Mouse (Mus musculus) liver, embryonic 16.5 days (tissue): Measurements from ENCODE around the gene Gps1. TPM values are rescaled to one million over a fixed set of nuclear protein-coding genes. Genes with fewer than 3 reads are reported as not detected.
"Not testable (repeated sequence)": the region's sequence is repeated elsewhere in the genome, so short reads cannot be mapped to it uniquely, and the experiment has no call there.

Experiments
- ATAC-seq: fragments of 200-750 bp; cut with Nextera tagmentation; 2 replicates; pipeline ENCODE4 v1.8.0; 2017; ENCODE audit warnings: low read depth, mild to moderate bottlenecking, moderate number of reproducible peaks, moderate library complexity
- H3K27ac ChIP-seq: fragments of 300-500 bp; sonication (generic); 2 replicates; pipeline ENCODE4 v1.5.1; 2014; ENCODE audit warnings: mild to moderate bottlenecking, low read length
- H3K27me3 ChIP-seq: fragments of 300-500 bp; sonication (generic); 2 replicates; pipeline ENCODE4 v1.6.1; 2014; ENCODE audit warnings: low read depth, low read length, mixed read lengths; ENCODE audit not compliant: control insufficient read depth, insufficient read depth
- H3K36me3 ChIP-seq: fragments of 300-500 bp; sonication (generic); 2 replicates; pipeline ENCODE4 v1.6.1; 2014; ENCODE audit warnings: mild to moderate bottlenecking; ENCODE audit not compliant: control insufficient read depth, insufficient read depth
- H3K4me1 ChIP-seq: fragments of 300-500 bp; sonication (generic); 2 replicates; pipeline ENCODE4 v1.6.1; 2014; ENCODE audit warnings: low read depth, low read length, mixed read lengths; ENCODE audit not compliant: control insufficient read depth
- H3K4me2 ChIP-seq: fragments of 300-500 bp; sonication (generic); 2 replicates; pipeline ENCODE4 v1.6.1; 2014; ENCODE audit warnings: low read depth, low read length, mixed read lengths
- H3K4me3 ChIP-seq: fragments of 300-500 bp; sonication (generic); 2 replicates; pipeline ENCODE4 v1.5.1; 2014; ENCODE audit warnings: low read depth, mild to moderate bottlenecking, low read length
- H3K9ac ChIP-seq: fragments of 300-500 bp; sonication (generic); 2 replicates; pipeline ENCODE4 v1.6.1; 2014; ENCODE audit warnings: low read depth, low read length
- H3K9me3 ChIP-seq: fragments of 300-500 bp; sonication (generic); replicated peaks from 2 replicates; pipeline ENCODE4 v1.6.1; 2016; ENCODE audit warnings: low read length; ENCODE audit not compliant: control insufficient read depth
- WGBS: fragments of 180-500 bp; shearing (Covaris S2); extraction: QIAGEN DNeasy Blood & Tissue Kit; methylation state at CpG from one replicate; pipeline ENCODE4 v1.1.7; 2014; ENCODE audit not compliant: insufficient replicate concordance; 5-methylcytosine and 5-hydroxymethylcytosine counted together
- polyA plus RNA-seq: library from polyadenylated mRNA; unstranded; fragments of >200 nt; fragmentation: Nextera tagmentation; extraction: Ambion mirVana; gene quantifications from 2 replicates; pipeline ENCODE4 v1.2.1, GENCODE M21; 2015

Gene Gps1
- polyA plus RNA-seq, 1 experiment from 2014 or later: 61.6 TPM

DNA sequence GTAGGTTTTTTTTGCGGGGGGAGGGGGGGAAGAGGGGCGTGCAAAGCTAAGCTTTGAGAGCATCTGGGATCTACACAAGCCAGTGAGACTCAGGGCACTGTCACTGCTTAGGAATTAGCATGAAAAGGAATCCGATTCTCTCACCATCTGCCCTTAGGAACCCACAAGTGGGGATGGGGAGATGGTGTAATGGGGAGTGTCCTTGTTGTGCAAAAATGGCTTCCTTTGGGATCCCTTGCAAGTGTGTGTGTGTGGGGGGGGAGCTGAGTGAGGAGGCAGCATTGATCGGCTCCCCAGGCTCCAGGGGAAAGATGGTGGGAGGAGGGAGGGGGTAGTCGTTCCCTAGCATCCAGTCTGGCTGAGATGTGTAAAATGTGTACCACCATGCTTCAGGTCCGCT, 6.9 kb upstream of the Gps1 start:
- Histone ChIP-seq H3K36me3 (no peaks in the 10 kb centered on the region), H3K9ac (no peak overlapping the region), H3K4me1 (no peaks in the 10 kb centered on the region), H3K4me2 (no peak overlapping the region), H3K9me3 (no peaks in the 10 kb centered on the region), H3K4me3 (no peak overlapping the region), H3K27me3 (no peaks in the 10 kb centered on the region), H3K27ac (no peak overlapping the region)
- ATAC-seq: no peak
- WGBS: 40% methylated on average over 6 of the region's 6 CpGs

DNA sequence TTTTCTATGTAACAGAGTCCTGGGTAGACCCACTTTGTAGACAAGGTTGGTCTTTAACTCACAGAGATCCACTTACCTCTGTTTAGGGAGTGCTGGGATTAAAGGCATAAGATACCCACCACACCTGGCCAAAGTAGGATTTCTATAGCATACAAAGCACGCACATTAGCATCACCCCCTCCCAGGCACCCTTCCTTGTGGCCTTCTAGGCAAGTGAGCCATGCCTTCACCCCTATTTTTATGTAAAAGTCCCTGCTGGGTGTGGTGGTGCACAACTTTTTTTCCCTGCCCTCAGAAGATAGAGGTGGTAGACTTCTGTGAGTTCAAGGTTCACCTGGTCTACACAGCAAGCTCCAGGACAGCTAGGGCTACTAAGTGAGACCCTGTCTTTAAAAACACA, 4.2 kb upstream of the Gps1 start:
- no peak overlapping the region for H3K27ac ChIP-seq
- H3K4me1 ChIP-seq: peaks cover 10% of the 10 kb centered on the region
- H3K36me3 ChIP-seq: no peaks in the 10 kb centered on the region
- no peak overlapping the region for H3K9ac ChIP-seq
- H3K9me3 ChIP-seq: no peaks in the 10 kb centered on the region
- 78% methylated on average over 1 of the region's 1 CpGs for WGBS
- no peak for ATAC-seq
- H3K4me2 ChIP-seq: no peak overlapping the region
- no peak overlapping the region for H3K4me3 ChIP-seq
- H3K27me3 ChIP-seq: no peaks in the 10 kb centered on the region

DNA sequence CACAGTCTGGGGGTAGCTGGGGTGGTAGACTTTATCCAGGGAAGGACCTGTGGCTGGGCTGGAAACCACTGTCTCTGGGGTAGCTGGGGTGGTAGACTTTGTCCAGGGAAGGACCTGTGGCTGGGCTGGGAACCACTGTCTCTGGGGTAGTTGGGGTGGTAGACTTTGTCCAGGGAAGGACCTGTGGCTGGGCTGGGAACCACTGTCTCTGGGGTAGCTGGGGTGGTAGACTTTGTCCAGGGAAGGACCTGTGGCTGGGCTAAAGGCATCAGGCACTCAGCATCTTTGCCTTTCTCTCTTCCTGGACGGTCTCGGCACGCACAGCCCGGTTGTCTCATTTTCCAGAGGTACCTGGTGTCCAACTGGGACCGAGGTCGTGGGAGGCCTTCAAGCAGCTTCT, 2.7 kb upstream of the Gps1 start:
- not testable (repeated sequence) for H3K27ac ChIP-seq, H3K4me2 ChIP-seq, H3K4me3 ChIP-seq, H3K36me3 ChIP-seq, ATAC-seq, H3K27me3 ChIP-seq, H3K9me3 ChIP-seq, H3K9ac ChIP-seq
- 88% methylated on average over 6 of the region's 6 CpGs for WGBS
- peaks cover 19% of the 10 kb centered on the region for H3K4me1 ChIP-seq

DNA sequence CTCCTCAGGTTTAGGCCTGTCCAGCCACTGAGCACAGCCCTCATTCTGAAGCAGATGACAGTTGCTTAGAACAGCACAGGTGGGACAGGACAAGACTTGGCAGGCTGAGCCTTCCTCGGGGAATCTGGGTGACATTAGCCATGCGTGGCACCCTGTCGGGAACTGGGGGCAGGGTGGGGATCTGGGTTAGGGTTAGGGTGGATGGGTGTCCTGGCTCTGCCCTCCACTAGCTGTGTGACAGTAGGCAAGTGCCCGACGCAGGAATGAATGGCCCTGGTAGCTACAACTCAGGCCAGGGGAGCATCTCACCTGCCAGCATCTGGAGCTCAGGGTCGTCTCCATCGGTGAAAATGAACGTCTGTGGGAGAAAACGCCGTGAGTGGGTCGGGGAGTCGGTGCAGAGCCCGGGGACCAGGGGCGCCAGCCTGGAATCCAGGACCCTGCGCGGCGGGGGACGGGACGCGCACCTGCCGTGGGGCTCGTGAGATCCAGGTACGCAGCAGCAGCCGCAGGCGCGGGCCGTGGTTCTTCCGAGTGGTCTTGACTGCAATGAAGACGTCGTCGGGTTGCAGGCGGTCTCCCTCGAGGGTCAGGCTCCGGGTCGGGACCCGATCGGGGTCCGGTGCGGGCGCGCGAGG, 527 bp upstream of the Gps1 start:
- Histone ChIP-seq H3K27ac (peak overlapping the region; percentile 78), H3K9ac (peak overlapping the region; percentile 95), H3K4me1 (peaks cover 19% of the 10 kb centered on the region), H3K27me3 (no peaks in the 10 kb centered on the region), H3K9me3 (no peaks in the 10 kb centered on the region), H3K4me2 (peak overlapping the region; percentile 99), H3K36me3 (peaks cover 7% of the 10 kb centered on the region), H3K4me3 (peak overlapping the region; percentile 87)
- ATAC-seq: no peak
- WGBS: 3% methylated on average over 42 of the region's 42 CpGs

DNA sequence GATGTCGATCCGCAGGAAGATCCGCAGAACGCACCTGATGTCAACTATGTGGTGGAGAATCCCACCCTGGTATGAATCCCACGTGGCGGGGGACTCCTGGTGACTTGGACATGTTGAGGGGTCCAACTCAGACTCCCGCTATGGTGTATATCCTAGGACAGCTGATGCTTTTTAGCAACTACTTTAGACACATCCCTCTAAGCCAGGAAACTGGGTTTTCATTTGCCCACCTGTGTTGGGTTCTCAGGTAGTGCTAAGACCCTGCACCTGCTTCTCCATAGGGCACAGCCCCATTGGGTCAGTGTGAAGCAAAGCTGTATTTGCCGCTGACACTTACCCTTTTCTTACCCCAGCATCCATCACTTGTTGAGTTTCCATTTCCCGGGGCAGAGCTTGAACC, 1.1 kb downstream of the Gps1 start:
- H3K4me3 ChIP-seq: peak overlapping the region; percentile 87
- peaks cover 19% of the 10 kb centered on the region for H3K4me1 ChIP-seq
- H3K9me3 ChIP-seq: no peaks in the 10 kb centered on the region
- no peak overlapping the region; the same call in 1 of the 2 replicates for H3K27ac ChIP-seq
- WGBS: 31% methylated on average over 9 of the region's 9 CpGs
- H3K4me2 ChIP-seq: peak overlapping the region; percentile 99
- ATAC-seq: no peak
- H3K9ac ChIP-seq: peak overlapping the region; percentile 95
- no peaks in the 10 kb centered on the region for H3K27me3 ChIP-seq
- H3K36me3 ChIP-seq: peaks cover 20% of the 10 kb centered on the region

DNA sequence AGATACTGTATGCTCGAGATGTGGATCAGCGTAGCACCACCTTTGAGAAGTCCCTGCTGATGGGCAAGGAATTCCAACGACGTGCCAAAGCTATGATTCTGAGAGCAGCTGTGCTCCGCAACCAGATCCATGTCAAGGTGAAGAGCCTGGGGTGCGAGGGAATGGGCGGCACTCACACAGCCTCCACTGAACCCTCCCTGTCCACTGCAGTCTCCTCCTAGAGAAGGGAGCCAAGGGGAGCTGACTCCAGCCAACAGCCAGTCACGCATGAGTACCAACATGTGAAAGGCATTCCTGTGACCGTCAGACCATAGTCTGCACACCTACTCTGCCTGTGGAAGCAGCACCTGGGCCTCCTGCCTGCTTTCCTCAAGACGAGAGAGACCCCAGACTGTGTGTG, 4.4 kb downstream of the Gps1 start:
- not testable (repeated sequence) for H3K27ac ChIP-seq, H3K4me2 ChIP-seq, ATAC-seq, H3K9me3 ChIP-seq, H3K4me3 ChIP-seq, H3K27me3 ChIP-seq, H3K9ac ChIP-seq
- WGBS: 83% methylated on average over 9 of the region's 10 CpGs
- Histone ChIP-seq H3K36me3 (peaks cover 48% of the 10 kb centered on the region), H3K4me1 (peaks cover 13% of the 10 kb centered on the region)

DNA sequence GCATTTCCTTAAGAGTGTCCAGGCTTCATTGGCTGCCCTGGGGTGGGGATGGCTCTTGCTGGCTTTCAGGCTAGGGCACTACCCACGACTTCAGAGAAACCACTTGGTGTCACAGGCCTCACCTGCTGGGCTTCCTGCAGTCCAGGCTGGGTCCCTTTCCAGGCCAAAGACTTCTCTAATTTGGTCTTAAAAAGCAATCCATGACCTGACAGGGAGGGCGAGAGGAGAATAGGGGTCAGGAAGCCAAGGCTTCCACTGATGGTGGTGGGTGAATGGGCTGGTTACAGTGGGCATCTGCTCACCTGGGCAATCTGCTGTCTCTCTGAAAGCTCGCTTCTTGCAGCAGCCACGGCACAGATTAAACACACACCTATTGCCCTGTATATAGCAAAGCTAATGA, 5.3 kb downstream of the Gps1 start:
- ATAC-seq: no peak
- Histone ChIP-seq H3K27me3 (no peaks in the 10 kb centered on the region), H3K9me3 (no peaks in the 10 kb centered on the region), H3K4me3 (no peak overlapping the region), H3K27ac (no peak overlapping the region), H3K4me1 (peaks cover 11% of the 10 kb centered on the region), H3K4me2 (no peak overlapping the region), H3K9ac (no peak overlapping the region), H3K36me3 (peaks cover 48% of the 10 kb centered on the region)
- 72% methylated on average over 4 of the region's 4 CpGs for WGBS

DNA sequence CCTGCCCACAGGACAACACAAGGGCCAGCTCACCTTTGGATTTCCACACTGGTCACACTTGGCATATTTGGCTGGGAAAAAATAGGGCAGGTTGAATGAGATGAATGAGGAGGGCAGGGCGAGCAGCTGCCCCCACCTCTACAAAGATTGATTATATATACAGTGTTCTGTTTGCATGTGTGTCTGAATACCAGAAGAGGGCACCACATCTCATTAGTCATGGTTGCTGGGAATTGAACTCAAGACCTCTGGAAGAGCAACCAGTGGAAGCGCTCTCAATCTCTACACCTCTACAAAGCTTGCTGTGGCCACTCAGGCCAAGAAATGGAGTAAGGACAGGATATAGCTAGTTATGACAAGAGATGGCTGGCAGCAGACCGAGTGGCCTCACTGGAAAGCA, 5.7 kb downstream of the Gps1 start:
- H3K36me3 ChIP-seq: peaks cover 48% of the 10 kb centered on the region
- ATAC-seq: no peak
- WGBS: 74% methylated on average over 3 of the region's 3 CpGs
- H3K4me1 ChIP-seq: peaks cover 11% of the 10 kb centered on the region
- no peak overlapping the region for H3K4me2 ChIP-seq
- no peak overlapping the region for H3K4me3 ChIP-seq
- no peaks in the 10 kb centered on the region for H3K27me3 ChIP-seq
- H3K27ac ChIP-seq: no peak overlapping the region
- H3K9ac ChIP-seq: no peak overlapping the region
- H3K9me3 ChIP-seq: no peaks in the 10 kb centered on the region

DNA sequence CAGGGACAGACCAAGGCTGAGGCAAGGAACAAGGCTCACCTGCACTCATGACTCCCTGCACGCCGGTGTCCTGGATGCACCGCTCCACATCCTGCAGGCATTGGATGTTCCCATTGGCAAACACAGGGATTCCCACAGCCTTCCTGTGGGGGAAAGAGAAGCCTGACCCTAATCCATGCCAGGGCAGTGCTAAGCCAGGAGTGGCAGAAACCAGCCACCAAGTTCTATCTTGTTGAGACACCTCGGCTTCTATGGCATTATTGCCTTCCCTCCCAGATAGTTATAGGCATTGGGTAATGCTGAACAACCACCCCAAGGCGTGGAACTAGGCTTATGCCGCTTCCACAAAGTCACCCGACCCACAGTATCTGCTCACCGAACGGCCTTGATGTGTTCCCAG, 8.6 kb downstream of the Gps1 start:
- Histone ChIP-seq H3K9ac (no peak overlapping the region), H3K4me2 (no peak overlapping the region), H3K4me1 (peaks cover 16% of the 10 kb centered on the region), H3K36me3 (peaks cover 45% of the 10 kb centered on the region), H3K9me3 (no peaks in the 10 kb centered on the region), H3K27me3 (no peaks in the 10 kb centered on the region), H3K4me3 (no peak overlapping the region), H3K27ac (no peak overlapping the region)
- ATAC-seq: no peak
- 87% methylated on average over 9 of the region's 9 CpGs for WGBS
